Mouse (Mus musculus) ovary, postnatal 10 days (tissue): ENCODE measurements at regions not wholly inside any gene's neighbourhood (a gene's known extent, or its start where the extent isn't known, plus 50 kb on each side); places are given as distances from the start of the nearest gene placed in this dataset.
"Not testable (repeated sequence)": the region's sequence is repeated elsewhere in the genome, so short reads cannot be mapped to it uniquely, and the experiment has no call there.

ENCODE experiments used
- DNase-seq: peaks from one replicate; pipeline ENCODE4 v3.0.0; 2022; ENCODE audit warnings: low spot score

- DNase-seq: no peak
Observed at GRCm38 (mm10) chr10:96188168-96188567, 51.8 kb downstream of the Gm5426 start.

DNA sequence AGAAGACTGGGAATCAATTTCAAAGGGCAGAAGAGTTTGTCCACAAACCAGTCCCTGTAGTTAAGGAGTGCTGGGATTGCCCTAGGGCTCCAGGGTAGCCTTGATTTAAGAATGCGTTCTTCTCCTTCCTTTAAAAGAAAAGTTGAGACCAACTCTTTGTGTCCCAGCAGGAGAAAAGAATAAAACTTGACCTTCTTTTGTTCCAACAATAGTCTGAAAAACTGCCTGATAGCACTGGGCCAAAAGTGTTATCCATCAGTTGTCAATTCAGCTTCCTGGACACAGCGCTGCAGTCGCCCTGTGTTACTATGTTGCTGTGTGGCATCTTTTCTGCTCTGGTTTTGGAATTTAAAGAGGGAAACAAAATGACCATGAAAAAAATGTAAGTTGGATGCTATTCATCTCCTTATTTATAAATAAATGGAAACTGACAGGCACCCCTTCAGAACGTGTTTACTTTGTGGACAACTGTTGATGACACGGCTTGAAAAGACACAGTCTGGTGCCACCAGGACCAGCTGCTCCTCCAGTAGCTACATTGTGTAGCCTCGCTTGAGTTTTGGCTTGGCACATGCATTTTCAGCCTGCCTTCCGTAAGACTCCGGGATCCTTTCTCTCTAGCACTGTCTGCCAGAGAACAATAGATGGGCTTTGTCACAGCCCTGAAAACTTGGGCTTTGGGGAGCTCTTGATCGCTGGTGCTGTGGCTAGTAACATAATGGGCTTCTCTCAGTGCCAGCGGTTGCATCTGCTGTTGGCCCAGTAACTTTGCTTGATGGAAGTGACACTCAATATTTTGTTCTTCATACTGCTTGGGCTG, 54.0 kb downstream of the Gm5426 start:
- no peak for DNase-seq

GRCm38 (mm10) chr10:96200932-96201641, 64.7 kb downstream of the Gm5426 start:
- DNase-seq: no peak

DNA sequence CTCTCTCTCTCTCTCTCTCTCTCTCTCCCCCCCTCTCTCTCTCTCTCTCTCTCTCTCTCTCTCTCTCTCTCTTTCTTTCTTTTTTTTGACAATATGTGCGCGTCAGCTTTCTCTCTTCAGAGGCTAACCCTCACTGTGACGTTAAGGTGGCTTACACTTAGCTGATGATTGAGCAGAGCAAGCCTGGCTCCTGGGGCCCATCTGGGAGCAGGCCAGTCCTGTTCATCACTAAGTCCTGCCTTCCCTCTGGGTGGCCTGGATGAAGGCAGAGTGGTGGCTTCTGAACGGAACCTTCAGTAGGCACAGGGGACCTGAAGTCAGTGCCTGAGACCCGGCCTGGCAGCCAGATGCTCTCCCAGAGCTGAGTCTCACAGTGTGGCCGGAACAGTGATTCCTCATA, 65.5 kb downstream of the Gm5426 start:
- DNase-seq: no peak

DNA sequence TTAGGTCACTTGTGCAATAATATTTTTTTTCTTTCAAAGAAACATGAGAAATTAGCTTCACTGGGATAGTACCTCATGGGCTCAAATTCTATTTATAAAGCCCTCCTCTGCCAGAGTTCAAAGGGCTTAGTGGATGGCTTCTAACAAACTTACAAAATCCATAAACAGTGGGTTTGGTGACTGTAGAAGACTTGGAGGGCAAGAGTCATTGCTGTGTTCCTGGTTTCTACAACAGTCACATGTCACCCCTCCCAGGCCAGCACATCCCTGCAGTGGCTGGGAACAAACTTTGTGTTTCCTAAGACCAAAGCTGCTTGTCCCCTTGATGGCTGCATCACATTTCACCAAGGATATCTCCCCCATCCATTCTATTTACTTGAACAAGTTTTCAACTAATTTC, 66.5 kb downstream of the Gm5426 start:
- no peak for DNase-seq

DNA sequence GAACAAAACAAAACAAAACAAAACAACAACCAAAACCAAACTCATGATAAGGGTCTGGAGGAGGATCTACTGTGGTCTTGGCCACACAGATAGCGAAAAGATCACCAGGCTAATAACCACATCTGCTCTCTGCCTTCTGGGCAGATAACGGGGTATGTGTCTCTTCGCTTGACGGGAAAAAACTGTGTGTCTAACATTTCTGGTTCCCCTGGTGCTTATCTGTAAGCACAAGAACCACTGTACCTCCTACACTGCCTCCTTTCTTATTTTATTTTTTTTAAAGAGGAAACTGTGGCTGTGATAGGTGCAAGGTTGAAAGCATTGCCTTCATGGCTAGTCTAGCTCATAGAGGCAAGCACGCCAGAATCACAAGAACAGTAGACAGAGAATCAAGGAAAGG, 67.8 kb downstream of the Gm5426 start:
- DNase-seq: no peak

DNA sequence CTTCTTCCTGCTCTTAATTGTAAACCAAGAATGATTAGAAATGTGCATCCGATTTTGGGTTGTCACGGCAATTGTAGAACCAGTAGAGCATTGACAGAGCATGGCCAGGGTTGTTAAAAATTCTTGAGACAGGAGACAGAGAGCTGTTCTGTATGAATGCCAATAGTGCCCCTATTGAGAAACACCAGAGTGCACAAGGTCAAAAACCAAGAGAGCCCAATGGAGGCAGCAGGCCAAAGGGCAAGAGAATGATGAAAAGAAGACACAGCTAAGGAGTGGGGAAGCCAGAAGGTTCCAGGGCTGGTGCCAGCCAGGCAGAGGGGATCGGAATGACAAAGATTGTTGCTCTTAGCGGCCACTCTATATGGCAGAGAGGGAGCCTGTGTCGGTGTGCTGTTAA, 72.8 kb downstream of the Gm5426 start:
- DNase-seq: no peak

DNA sequence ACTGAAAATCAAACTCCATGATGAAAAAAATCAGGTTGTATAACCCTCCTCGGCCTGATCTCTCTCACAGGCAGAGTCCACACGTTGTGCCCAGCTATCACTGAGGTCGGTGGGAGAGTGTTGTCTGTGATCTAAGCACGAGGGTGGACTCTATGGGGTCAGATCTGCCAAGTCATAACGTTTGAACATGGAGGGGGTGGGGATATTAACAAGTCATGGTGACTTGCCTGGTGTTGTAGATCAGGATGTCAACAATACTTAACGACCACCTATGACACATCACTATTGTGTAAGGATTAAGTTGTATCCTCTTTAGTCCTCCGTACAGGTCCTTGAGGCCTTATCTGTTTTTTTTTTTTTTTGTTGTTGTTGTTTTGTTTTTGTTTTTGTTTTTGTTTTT, 74.8 kb downstream of the Gm5426 start:
- DNase-seq: no peak

GRCm38 (mm10) chr10:96213876-96214275, 77.5 kb downstream of the Gm5426 start:
- peak; percentile 78 for DNase-seq

GRCm38 (mm10) chr10:96214285-96214684, 77.9 kb downstream of the Gm5426 start:
- DNase-seq: no peak

GRCm38 (mm10) chr10:96214946-96215345, 78.5 kb downstream of the Gm5426 start:
- no peak for DNase-seq

- DNase-seq: no peak
Observed at GRCm38 (mm10) chr10:96220731-96221130, 84.3 kb downstream of the Gm5426 start.

DNA sequence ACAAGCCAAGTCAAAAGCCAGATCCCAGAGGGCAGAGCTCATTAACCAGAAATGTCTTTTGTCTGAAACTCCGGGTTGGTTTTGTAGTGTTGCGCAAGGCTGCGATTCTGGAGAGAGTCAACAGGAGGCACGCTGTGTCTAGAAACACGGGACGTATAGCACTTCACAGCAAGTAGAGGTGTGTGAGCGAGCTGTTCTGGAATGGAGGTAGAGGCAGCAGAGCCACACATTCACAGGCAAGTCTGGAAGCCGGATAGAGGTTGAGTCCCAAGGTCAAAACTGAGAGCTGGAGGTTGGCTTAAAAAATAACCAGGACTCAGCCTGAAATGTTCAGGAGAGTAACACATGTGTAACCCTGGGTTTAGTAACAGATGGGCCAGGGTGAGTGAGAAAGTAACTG, 94.0 kb downstream of the Gm5426 start:
- DNase-seq: no peak

DNA sequence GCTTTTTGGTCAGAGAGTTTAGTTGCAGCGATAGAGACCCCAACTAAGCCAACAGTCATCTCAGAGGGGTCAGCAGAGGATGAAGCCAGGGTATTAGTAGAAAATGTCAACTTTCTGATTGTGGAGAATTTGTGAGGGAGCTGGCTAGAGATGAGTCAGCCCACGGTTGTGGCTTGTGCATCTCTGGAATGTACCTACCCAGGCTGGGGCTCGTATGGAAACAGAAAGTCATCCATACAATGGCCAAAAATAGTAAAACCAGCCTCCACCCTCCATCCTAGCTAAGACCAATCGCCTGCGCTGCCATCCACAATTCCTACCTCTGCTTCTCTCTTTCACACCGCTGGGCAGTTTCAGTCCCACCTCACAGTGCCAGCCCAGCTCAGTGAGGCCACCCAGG, 94.9 kb downstream of the Gm5426 start:
- no peak for DNase-seq

GRCm38 (mm10) chr10:96232889-96233288, 96.5 kb downstream of the Gm5426 start:
- no peak for DNase-seq

- no peak for DNase-seq
Observed at GRCm38 (mm10) chr10:96234564-96235412, 98.4 kb downstream of the Gm5426 start.

- DNase-seq: not testable (repeated sequence)
Observed at GRCm38 (mm10) chr10:96236031-96236430, 99.6 kb downstream of the Gm5426 start.

- DNase-seq: no peak
Observed at GRCm38 (mm10) chr10:96236777-96237373, 100.5 kb downstream of the Gm5426 start.

DNA sequence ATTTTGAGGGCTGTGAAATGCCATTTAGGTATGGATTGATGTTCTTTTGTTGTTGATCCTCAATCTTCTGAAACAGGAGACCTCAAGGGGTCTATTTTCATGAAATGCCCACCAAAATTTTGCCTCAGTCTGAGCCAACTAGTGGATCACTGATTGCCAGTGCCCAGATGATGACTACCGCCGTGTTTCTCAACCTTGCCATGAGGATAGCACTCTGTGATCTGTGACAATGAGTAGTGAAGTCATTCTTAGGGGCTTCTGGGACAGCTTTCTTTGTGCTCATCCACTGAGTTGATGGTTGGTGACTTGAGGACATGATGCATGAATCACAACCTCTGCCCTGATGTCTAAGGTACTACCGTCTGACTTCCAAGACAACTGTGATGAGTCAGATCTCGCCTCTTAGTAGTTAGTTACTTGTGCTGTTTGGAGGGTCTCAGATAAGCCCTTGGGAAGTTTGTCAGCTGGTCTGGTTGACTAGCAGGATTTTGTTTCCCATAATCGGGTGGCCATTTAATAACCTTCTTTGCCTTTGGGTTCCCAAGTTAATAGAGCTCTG, 101.2 kb downstream of the Gm5426 start:
- no peak for DNase-seq

DNA sequence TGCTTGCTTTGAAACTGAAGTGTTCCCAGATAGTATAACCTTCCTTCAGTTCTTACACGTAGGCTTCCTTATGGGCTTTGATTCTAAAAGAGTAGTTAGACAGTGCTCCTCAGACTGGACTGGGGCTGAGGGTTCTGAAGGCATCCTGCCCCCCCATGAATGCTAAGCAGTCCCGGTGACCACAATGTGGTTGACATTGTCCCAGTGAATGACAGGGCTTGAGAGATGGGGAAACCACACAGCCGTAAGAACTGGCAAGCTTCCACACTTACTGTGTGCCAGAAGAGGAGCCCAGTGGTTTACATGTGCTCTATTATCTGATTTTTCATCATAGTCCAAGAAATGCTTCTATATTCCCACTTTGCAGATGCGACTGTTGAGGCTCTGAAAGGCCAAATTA, 101.8 kb downstream of the Gm5426 start:
- DNase-seq: no peak

- no peak for DNase-seq
Observed at GRCm38 (mm10) chr10:96238850-96239249, 102.4 kb downstream of the Gm5426 start.

DNA sequence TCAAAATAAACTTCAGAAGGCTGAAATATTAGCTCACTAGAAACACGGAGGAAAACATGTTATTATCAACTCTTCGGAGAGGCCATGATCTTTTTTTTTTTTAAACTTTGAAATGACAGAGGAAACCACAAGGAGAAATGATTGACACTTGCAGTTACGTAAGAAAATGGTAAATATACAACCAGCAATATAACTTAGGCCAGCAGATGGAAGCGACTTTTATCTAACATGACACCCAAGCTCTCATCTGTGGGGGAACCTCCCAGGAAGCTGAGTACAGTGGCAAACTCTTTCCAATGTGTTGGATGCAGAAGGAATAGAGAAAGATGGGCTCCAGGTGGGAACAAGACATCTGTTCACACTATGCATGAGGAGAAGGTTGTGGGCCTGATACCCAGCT, 104.2 kb downstream of the Gm5426 start:
- no peak for DNase-seq
